Mouse (Mus musculus): ENCODE data around the gene Ephb2.

DNA sequence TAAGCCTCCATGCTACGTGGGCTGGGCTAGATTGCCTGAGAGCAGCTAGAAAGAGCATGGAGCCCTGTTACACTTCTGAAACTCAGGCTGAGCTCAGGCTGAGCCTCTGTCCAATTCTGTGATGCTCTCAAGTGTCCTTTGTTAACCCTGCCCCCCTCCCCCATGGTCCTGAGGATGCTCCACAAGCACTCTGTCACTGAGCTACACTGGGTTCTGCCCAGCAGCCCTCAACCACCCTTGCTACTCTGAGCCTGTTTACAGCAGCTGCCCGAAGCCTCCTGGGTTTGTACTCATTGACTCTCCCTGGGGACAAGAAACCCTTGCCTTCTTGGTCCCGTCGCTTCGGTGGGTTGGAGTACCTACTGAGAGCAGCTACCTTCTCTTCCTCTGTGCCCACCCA lies 63.5 kb downstream of the Ephb2 start:
- no peak for TF ChIP-seq CTCF (IDR thresholded peaks at IDR 0.05; ENCODE audit: low read depth, low read length)
- no peak for TF ChIP-seq POLR2A (IDR thresholded peaks at IDR 0.05; ENCODE audit: insufficient read depth, low read length)
- no peak for TF ChIP-seq EP300 (IDR thresholded peaks at IDR 0.05; ENCODE audit: insufficient read depth, low read depth, low read length)
